Mouse (Mus musculus) lung, embryonic 14.5 days (tissue): ENCODE results near the gene Ffar1. TPM values are rescaled to one million over a fixed set of nuclear protein-coding genes. Genes with fewer than 3 reads are reported as not detected.

ENCODE experiments used
- ATAC-seq: fragments of 200-750 bp; cut with Nextera tagmentation; 2 replicates; pipeline ENCODE4 v1.8.0; 2017; ENCODE audit warnings: mild to moderate bottlenecking, moderate TSS enrichment, moderate library complexity; ENCODE audit not compliant: insufficient read depth
- DNase-seq: peaks from one replicate; pipeline ENCODE4 v3.0.0-alpha.2; 2015
- H3K27ac ChIP-seq: fragments of 300-500 bp; sonication (generic); 2 replicates; pipeline ENCODE4 v1.5.1; 2014; ENCODE audit warnings: low read depth, mild to moderate bottlenecking, moderate library complexity
- H3K27me3 ChIP-seq: fragments of 300-500 bp; sonication (generic); 2 replicates; pipeline ENCODE4 v1.6.1; 2014; ENCODE audit warnings: low read length, control low read depth; ENCODE audit not compliant: insufficient read depth
- H3K36me3 ChIP-seq: fragments of 300-500 bp; sonication (generic); 2 replicates; pipeline ENCODE4 v1.6.1; 2014; ENCODE audit warnings: control low read depth; ENCODE audit not compliant: insufficient read depth
- H3K4me1 ChIP-seq: fragments of 300-500 bp; sonication (generic); 2 replicates; pipeline ENCODE4 v1.6.1; 2014; ENCODE audit warnings: antibody characterized with exemption, control low read depth; ENCODE audit not compliant: insufficient read depth
- H3K4me2 ChIP-seq: fragments of 300-500 bp; sonication (generic); 2 replicates; pipeline ENCODE4 v1.6.1; 2014; ENCODE audit warnings: mild to moderate bottlenecking
- H3K4me3 ChIP-seq: fragments of 300-500 bp; sonication (generic); 2 replicates; pipeline ENCODE4 v1.5.1; 2014; ENCODE audit warnings: low read depth, low read length
- H3K9ac ChIP-seq: fragments of 300-500 bp; sonication (generic); 2 replicates; pipeline ENCODE4 v1.6.1; 2014
- H3K9me3 ChIP-seq: fragments of 300-500 bp; sonication (generic); 2 replicates; pipeline ENCODE4 v1.6.1; 2016; ENCODE audit warnings: low read depth, low read length, control low read depth
- CTCF ChIP-seq: IDR thresholded peaks from 2 replicates; pipeline ENCODE4 v1.5.1; 2016; ENCODE audit warnings: antibody characterized with exemption, low read depth
- WGBS: fragments of 180-500 bp; shearing (Covaris S2); extraction: QIAGEN DNeasy Blood & Tissue Kit; methylation state at CpG from one replicate; pipeline ENCODE4 v1.1.7; 2014; 5-methylcytosine and 5-hydroxymethylcytosine counted together
- polyA plus RNA-seq: library from polyadenylated mRNA; unstranded; fragments of >200 nt; fragmentation: Nextera tagmentation; extraction: Ambion mirVana; gene quantifications from 2 replicates; pipeline ENCODE4 v1.2.1, GENCODE M21; 2014

Ffar1 gene
- polyA plus RNA-seq, 1 experiment from 2014 or later = not detected

- no peak overlapping the region for H3K4me2 ChIP-seq
- no peak overlapping the region for H3K9ac ChIP-seq
- no peaks in the 10 kb centered on the region for H3K36me3 ChIP-seq
- no peak for DNase-seq
- H3K27me3 ChIP-seq = no peaks in the 10 kb centered on the region
- WGBS = 81% methylated on average over 3 of the region's 3 CpGs
- no peak overlapping the region for H3K4me3 ChIP-seq
- H3K27ac ChIP-seq = no peak overlapping the region
- no peaks in the 10 kb centered on the region for H3K4me1 ChIP-seq
- no peak for TF ChIP-seq CTCF
- H3K9me3 ChIP-seq = no peaks in the 10 kb centered on the region
- no peak for ATAC-seq
Measured at GRCm38 (mm10) chr7:30824306-30824705, 37.1 kb downstream of the Ffar1 start.

- H3K27me3 ChIP-seq = no peaks in the 10 kb centered on the region
- TF ChIP-seq CTCF = no peak
- no peak within 1 kb of the TSS for H3K9ac ChIP-seq
- H3K4me2 ChIP-seq = no peak within 1 kb of the TSS
- no peak within 1 kb of the TSS for H3K4me3 ChIP-seq
- H3K9me3 ChIP-seq = no peaks in the 10 kb centered on the region
- WGBS = 80% methylated on average over 18 of the region's 18 CpGs
- ATAC-seq (no peak), DNase-seq (no peak)
- no peaks in the 10 kb centered on the region for H3K36me3 ChIP-seq
- H3K27ac ChIP-seq = no peak within 1 kb of the TSS
- no peaks in the 10 kb centered on the region for H3K4me1 ChIP-seq
Measured at GRCm38 (mm10) chr7:30823675-30824074, 37.7 kb downstream of the Ffar1 start, which contains the start of gene Ffar2. Ffar2 (minus strand) TSS chr7:30823775.

DNA sequence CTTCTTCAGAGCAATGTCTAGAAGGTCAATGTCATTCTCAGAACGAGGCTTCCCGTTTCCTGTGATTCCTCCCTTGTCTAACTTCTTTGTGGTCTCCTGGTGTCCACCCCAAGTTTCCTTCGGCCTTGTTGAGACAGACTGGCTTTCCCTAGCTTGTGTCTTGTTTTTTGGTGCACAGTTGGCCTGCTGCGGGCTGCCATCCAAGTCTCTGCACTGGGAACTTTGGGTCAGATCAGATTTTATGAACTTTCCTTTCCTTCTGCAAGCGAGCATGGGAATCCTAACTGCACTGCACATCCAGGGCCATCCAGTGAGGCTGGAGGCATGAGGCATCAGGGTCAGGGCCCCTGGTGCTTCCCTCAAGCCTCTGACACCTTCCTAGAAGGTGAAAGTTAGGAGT, 39.8 kb downstream of the Ffar1 start:
- H3K4me2 ChIP-seq = no peak overlapping the region
- WGBS = 49% methylated on average over 5 of the region's 5 CpGs
- ATAC-seq = no peak
- no peaks in the 10 kb centered on the region for H3K36me3 ChIP-seq
- no peaks in the 10 kb centered on the region for H3K4me1 ChIP-seq
- H3K27me3 ChIP-seq = no peaks in the 10 kb centered on the region
- TF ChIP-seq CTCF = no peak
- no peak overlapping the region for H3K27ac ChIP-seq
- H3K4me3 ChIP-seq = no peak overlapping the region
- H3K9me3 ChIP-seq = no peaks in the 10 kb centered on the region
- no peak for DNase-seq
- H3K9ac ChIP-seq = no peak overlapping the region

DNA sequence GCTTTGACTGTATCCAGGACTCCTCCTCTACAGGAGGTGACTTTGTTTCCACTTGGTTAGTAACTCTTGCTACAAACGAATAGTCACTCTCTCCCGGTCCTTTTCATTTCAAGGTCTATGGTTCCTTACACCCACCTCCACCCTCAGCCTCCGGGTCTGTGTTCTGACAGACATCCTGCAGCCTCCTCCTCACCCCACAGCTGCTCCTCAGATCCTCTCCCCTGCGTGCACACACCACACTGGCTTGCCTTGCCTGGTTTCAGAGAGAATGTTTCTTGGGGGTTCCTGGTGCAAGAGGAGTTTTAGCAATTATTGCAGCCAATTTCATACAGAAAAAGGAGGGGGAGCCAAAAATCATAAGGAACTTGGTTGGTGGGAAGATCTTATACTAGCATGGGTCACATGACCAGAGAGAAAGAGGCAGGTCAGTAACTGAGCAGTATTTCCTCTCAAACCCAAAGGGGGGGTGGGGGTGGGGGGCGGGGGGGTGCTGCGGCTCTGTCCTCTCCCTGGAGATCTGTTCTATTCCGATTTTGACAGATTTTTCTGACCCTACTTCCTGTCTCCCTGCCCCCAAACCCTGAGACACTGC, 40.4 kb downstream of the Ffar1 start:
- WGBS = 38% methylated on average over 7 of the region's 7 CpGs
- H3K27ac ChIP-seq = no peak overlapping the region

GRCm38 (mm10) chr7:30820131-30820530, 41.2 kb downstream of the Ffar1 start:
- no peak for ATAC-seq
- H3K4me2 ChIP-seq = no peak overlapping the region
- H3K36me3 ChIP-seq = no peaks in the 10 kb centered on the region
- no peak overlapping the region for H3K4me3 ChIP-seq
- no peak overlapping the region for H3K9ac ChIP-seq
- H3K4me1 ChIP-seq = no peaks in the 10 kb centered on the region
- no peaks in the 10 kb centered on the region for H3K27me3 ChIP-seq
- DNase-seq = peak; percentile 26
- H3K27ac ChIP-seq = no peak overlapping the region
- no peaks in the 10 kb centered on the region for H3K9me3 ChIP-seq
- no peak for TF ChIP-seq CTCF
- WGBS = 42% methylated on average over 6 of the region's 6 CpGs

More for the DNA sequence above, 40.4 kb downstream of the Ffar1 start:
- Histone ChIP-seq H3K9me3 (no peaks in the 10 kb centered on the region), H3K4me2 (no peak overlapping the region), H3K27me3 (no peaks in the 10 kb centered on the region), H3K36me3 (no peaks in the 10 kb centered on the region), H3K4me1 (no peaks in the 10 kb centered on the region), H3K9ac (no peak overlapping the region), H3K4me3 (no peak overlapping the region)
- ATAC-seq (no peak), DNase-seq (no peak)
- TF ChIP-seq CTCF = no peak

DNA sequence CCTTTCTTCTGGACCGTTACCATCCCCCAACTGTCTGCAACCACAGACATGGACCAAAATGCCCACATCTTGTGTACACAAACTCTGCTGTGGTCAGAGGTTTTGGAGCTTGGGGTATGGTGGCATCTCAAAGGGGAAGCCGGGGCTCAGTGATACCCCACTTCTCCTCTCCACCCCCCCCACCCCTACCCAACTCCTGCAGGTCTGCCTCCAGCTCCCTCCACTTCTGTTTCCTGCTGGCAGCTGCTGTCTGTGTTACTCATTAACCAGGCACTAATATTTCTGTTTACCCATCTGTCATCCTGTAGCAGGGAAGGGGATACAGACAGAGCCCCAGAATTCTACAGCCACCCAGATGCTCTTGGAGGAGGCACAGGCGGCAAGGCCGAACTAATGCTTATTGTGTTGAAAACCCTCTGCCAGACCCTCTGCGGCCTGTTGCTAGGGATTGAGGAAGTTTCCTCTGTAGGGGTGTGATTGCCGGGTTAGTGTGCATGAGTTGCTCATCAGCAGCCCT, 49.0 kb downstream of the Ffar1 start:
- no peak for TF ChIP-seq CTCF
- H3K4me3 ChIP-seq = no peak overlapping the region
- no peak overlapping the region for H3K9ac ChIP-seq
- H3K4me1 ChIP-seq = 0 out of 2 replicates have a peak, but pooled peaks cover 3% of the 10 kb centered on the region
- no peaks in the 10 kb centered on the region for H3K27me3 ChIP-seq
- no peaks in the 10 kb centered on the region for H3K36me3 ChIP-seq
- DNase-seq (no peak), ATAC-seq (no peak; the same call in 1 of the 2 replicates)
- peak overlapping the region; percentile 24; the same call in 1 of the 2 replicates for H3K27ac ChIP-seq
- no peak overlapping the region for H3K4me2 ChIP-seq
- no peaks in the 10 kb centered on the region for H3K9me3 ChIP-seq
- 49% methylated on average over 6 of the region's 6 CpGs for WGBS

- Histone ChIP-seq H3K9me3 (no peaks in the 10 kb centered on the region), H3K27me3 (no peaks in the 10 kb centered on the region), H3K4me1 (0 out of 2 replicates have a peak, but pooled peaks cover 3% of the 10 kb centered on the region), H3K4me2 (no peak overlapping the region), H3K27ac (no peak overlapping the region), H3K4me3 (no peak overlapping the region), H3K9ac (no peak overlapping the region), H3K36me3 (no peaks in the 10 kb centered on the region)
- no peak for ATAC-seq
- 34% methylated on average over 9 of the region's 9 CpGs for WGBS
- no peak for DNase-seq
- TF ChIP-seq CTCF = no peak
Measured at GRCm38 (mm10) chr7:30811757-30812290, 49.5 kb downstream of the Ffar1 start.
